Mouse (Mus musculus): ENCODE results near the gene H2al1d. TPM values are rescaled to one million over a fixed set of nuclear protein-coding genes. Genes with fewer than 3 reads are reported as not detected.

Gene H2al1d
- total RNA-seq, 2 experiments from 2014 or later, result not detected

GRCm38 (mm10) chrX:11345762-11346161 is 37.1 kb downstream of the H2al1d start:
- Histone ChIP-seq H3K27ac (no peak overlapping the region; the same call in 1 of the 2 replicates), H3K4me3 (no peak overlapping the region)
- intact Hi-C loops (cut with DNase I), result no loop called here
- no peak for DNase-seq
- TF ChIP-seq CTCF (IDR thresholded peaks at IDR 0.05), result no peak

DNA sequence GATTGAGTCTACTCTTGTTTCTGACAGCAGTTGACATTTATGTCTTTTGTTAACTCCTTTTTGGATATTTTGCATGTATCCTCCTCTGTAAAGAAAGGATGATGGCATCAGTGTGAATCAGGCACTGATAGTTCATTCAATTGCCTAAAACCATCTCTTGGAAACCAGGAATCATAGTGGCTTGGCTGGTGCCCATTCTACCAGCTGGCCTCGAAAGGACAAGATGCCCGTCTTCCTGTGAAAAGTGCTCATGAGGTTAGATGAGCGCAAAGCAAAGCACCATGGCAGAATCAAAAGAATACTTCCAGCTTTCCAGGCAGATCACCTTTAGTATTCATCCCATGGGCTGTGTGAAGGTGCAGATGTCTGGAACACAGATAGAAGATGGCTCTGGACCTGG is 38.1 kb downstream of the H2al1d start:
- DNase-seq, result no peak
- intact Hi-C loops (cut with DNase I), result no loop called here
- no peak for TF ChIP-seq CTCF (IDR thresholded peaks at IDR 0.05)
- no peak overlapping the region for H3K4me3 ChIP-seq
- H3K27ac ChIP-seq, result no peak overlapping the region

Other genes starting within 250 kb of the H2al1d start
- gene H2al1a, start 9.6 kb upstream of the H2al1d start, total RNA-seq (2021), result not detected
- gene H2al1b, start 6.4 kb upstream of the H2al1d start, total RNA-seq (2021), result not detected
- gene H2al1c, start 3.2 kb upstream of the H2al1d start, total RNA-seq (2021), result not detected
- gene H2al1e, start 3.1 kb downstream of the H2al1d start, total RNA-seq (2021), result not detected
- not detected for gene H2al1f, start 6.3 kb downstream of the H2al1d start, total RNA-seq (2021)
- gene H2al1g, start 9.4 kb downstream of the H2al1d start, total RNA-seq (2021), result not detected
- not detected for gene H2al1h, start 12.7 kb downstream of the H2al1d start, total RNA-seq (2021)
- gene H2al1i, start 15.8 kb downstream of the H2al1d start, total RNA-seq (2021), result not detected
- gene H2al1j, start 19.0 kb downstream of the H2al1d start, total RNA-seq (2021), result not detected